Mouse (Mus musculus) heart, adult 2 months (tissue): ENCODE measurements around the gene Grin2d.

Experiments
- EP300 ChIP-seq: fragments of 200-500 bp; IDR thresholded peaks from 2 replicates; pipeline ENCODE4 v1.6.1; 2011; ENCODE audit warnings: low read depth, low read length, control low read depth; ENCODE audit not compliant: insufficient read depth
- POLR2A ChIP-seq: fragments of 200-500 bp; IDR thresholded peaks from 2 replicates; pipeline ENCODE4 v1.6.1; 2011; ENCODE audit warnings: mild to moderate bottlenecking, low read depth, low read length, control low read depth; ENCODE audit not compliant: insufficient read depth

DNA sequence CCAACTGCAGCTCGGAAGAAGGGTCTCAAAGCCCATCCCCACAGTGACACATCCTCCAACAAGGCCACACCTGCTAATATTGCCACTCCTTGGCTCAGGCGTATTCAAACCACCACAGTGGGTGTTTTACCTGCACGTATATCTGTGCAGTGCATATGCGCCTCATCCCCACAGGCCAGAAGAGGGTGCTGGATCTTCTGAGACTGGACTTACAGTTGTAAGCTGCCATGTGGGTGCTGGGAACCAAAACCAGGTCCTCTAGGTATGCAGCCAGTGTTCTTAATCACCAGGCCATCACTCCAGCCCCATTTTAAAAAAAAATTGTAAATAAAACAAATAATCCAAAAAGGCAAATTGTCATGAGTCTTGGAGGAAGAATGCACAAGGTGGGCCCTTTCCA is 2.4 kb upstream of the Grin2d start:
- no peak for TF ChIP-seq POLR2A
- no peak for TF ChIP-seq EP300
